Mouse (Mus musculus): Measurements from ENCODE around the gene Galnt9.

Galnt9 gene

DNA sequence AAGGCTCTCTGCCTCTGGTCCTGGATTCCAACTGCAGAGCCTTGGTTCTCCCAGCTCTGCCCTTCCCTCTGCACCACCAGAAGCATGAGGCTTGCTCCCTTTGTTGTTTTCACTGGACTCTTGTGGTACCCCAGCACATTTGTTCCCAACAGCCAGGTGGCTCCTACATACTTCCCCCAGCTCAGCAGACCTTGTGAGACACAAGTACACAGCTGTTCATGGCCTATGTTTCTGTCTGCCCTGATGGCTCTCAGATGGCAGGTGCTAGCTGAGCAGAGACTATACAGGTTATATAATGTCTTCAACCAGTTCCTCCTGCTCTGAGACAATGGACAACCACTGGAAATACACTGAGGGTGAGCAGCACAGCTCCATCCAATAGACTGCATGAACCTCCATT is 43.3 kb downstream of the Galnt9 start:
- intact Hi-C loops (cut with DNase I): no loop called here

DNA sequence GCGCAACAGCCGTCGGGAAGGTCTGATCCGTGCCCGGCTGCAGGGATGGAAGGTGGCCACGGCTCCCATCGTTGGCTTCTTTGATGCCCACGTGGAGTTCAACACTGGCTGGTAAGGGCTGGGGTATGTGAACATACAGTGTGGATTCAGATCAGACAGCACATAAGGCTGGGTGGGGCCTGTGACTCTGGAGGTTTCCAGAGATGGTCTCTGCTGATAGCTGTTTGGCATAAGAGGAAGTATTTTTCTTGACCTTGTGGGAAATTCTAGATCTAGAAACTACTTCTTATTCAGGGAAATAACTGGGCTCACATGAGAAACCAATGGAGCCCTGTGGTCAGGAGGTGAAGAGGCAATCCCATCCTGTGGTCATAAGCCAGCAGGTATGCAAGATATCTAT is 45.7 kb downstream of the Galnt9 start:
- intact Hi-C loops (cut with DNase I): no loop called here

DNA sequence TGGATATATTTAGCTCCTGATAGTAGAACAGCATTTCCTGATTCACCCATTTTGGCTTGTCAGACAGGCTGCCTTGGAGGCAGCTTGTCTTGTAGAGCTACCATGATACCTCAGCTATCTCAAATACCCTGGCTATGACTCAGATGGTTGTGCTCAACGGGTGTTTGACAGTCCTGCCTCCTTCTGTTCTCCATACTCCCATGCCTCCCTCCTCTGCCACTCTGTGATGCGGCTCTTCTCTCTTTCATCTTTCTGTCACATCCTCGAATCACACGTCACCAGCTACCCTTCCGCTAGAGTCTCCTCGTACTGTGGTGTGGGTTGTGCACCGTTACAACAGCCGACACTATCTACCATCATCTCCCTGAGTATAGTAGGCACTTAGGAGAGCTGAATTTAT is 50.3 kb downstream of the Galnt9 start:
- intact Hi-C loops (cut with DNase I): no loop called here

- intact Hi-C loops (cut with DNase I): no loop called here
These were observed 51.2 kb downstream of the Galnt9 start for GRCm38 (mm10) chr5:110595341-110595740.

DNA sequence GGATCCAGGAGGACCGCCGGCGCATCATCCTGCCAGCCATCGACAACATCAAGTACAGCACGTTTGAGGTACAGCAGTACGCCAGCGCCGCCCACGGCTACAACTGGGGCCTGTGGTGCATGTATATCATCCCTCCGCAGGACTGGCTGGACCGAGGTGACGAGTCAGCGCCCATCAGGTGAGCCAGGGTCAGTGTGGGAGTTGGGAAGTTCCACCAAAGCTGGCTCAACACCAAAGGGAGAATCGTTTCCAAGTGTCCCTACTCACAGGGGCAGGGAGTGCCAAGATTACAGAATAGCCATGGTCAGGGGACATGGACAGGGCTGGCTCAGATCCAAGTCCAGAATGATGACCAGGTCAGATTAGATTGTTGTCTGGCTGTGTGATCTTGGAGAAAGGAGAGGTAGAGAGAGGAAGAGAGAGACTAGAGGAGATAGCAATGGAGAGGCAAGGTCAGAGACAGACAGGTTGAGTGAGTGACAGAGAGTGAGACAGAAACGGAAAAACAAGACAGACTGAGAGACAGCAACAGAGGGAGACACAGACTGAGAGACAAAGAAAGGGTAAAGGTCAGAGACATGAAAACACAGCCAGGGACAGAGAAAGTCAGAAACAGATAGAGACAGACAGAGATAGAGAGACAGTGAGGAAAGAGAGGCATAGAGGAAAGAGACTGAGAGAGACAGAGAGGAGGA is 52.1 kb downstream of the Galnt9 start:
- intact Hi-C loops (cut with DNase I): no loop called here

DNA sequence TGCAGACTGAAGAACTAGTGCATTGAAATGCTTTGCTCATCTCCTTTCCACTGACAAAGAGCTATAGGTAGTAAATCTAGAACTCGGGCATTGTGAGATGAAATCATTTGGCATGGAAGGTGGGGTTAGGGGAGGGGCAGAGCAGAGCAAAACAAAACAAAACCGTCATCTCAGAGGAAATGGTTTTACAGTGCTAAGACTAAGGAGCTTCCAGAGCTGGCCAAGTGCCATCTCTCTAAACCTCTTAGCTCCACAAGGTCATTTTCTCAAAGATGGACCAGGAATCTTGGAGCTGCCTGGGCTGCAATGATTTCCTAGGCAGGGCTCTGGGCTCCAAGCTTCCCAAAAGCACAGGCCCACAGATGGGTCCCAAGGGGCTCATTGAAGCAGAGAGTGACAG is 53.3 kb downstream of the Galnt9 start:
- intact Hi-C loops (cut with DNase I): no loop called here

DNA sequence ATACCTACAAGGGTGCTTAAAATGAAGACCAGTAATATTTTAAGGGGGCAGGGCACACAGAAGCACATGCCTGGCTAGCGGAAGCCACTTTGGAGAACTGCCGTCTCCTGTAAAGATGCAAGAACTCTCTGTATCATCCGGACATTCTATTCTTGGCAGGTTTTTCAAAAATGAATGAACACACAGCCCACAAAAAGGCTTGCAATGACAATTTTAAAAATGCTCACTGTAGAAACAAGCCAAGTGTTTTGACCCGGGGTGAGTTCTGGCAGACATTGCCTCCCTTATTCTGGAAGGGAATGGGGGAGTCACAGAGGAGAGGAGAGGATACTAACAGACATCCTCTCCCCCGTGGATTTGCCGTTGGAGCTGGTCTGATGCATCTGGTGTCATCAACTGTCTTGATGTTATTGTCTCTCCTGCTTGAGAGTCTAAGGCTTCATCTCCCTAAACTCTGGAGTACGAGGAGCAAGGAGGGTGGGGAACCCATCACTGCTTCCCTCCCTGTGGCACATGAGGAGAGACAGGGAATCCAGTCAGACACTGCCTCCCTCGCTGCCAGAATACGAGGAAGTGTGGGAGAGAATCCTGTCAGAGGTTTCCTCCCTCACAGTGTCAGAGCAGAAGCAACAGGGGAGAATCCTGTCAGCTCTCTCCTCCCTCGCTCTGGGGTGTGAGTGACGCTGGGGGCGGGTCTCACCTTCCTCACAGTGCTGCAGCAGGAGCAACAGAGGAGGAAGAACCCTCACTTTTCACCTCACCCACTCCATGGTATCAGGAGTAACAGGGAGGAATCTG is 54.3 kb downstream of the Galnt9 start:
- intact Hi-C loops (cut with DNase I): no loop called here

DNA sequence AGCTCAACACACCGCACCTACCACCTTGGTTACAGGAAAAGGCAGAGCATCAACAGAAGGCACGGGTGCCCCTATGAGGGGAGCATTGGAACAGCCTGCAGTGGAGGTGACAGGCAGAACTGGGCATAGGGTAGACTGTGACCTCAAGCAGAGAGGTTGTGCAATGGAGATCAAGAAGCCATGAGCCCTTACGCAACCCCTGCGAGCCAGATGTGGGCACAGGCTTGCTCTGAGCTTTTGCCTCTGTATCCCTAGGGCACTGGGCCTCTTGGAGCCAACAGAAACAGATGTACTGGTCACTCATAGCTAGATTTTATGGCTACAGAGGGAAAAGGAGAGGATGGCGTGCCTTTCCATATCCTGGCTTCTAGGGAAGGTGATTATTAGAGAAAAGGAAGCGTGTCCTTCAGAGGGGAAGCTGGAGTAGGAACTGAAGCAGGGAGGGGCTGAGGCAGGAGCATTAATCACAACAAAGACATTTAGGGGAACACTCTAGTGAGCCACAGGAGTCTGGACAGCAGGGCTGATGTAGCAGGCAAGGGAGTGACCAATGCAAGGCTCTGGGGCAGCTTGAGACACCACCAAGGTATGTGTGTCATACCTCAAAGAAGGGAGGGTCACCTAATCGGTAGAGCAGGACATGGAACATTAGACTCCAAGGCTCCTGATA is 59.0 kb downstream of the Galnt9 start:
- intact Hi-C loops (cut with DNase I): no loop called here

GRCm38 (mm10) chr5:110604311-110604710 is 60.2 kb downstream of the Galnt9 start:
- intact Hi-C loops (cut with DNase I): no loop called here

DNA sequence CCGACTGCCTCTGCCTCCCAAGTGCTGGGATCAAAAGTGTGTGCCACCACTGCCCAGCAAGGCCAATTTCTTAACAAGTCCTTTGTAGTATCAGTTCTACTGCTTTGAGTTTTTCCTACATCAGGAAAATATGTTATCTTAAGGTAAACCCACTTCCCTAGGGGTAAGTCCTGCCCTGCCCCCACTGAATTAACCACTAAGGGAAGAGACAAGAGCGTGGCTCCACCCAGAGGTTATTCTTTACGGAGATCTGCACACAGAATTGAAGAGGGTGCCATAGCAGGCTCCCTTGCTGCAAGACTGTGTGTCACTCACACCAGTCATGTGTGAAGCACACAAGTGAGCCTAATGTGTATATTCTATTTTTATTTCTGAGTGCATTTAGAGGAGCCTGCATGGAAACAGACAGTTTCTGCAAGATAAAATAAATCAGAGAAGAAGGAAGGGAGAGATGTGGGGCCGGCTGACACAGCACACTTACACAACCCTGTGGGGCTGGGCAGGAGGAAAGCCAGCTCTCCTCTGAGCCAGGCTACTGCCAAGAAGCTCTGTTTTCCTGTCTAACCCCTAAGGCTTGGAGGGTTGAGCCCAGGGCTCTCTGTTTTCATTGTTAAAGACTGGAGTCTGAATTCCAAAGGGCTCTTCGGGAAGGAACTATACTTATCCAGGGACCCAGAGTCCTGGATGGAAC is 61.5 kb downstream of the Galnt9 start:
- intact Hi-C loops (cut with DNase I): no loop called here

GRCm38 (mm10) chr5:110607767-110608166 is 63.6 kb downstream of the Galnt9 start:
- intact Hi-C loops (cut with DNase I): no loop called here

- intact Hi-C loops (cut with DNase I): no loop called here
These were observed 64.2 kb downstream of the Galnt9 start for GRCm38 (mm10) chr5:110608336-110608735.

GRCm38 (mm10) chr5:110608941-110609340 is 64.8 kb downstream of the Galnt9 start:
- intact Hi-C loops (cut with DNase I): no loop called here

- intact Hi-C loops (cut with DNase I): no loop called here
These were observed 65.3 kb downstream of the Galnt9 start for GRCm38 (mm10) chr5:110609425-110609824.

GRCm38 (mm10) chr5:110609868-110610267 is 65.7 kb downstream of the Galnt9 start:
- intact Hi-C loops (cut with DNase I): no loop called here

DNA sequence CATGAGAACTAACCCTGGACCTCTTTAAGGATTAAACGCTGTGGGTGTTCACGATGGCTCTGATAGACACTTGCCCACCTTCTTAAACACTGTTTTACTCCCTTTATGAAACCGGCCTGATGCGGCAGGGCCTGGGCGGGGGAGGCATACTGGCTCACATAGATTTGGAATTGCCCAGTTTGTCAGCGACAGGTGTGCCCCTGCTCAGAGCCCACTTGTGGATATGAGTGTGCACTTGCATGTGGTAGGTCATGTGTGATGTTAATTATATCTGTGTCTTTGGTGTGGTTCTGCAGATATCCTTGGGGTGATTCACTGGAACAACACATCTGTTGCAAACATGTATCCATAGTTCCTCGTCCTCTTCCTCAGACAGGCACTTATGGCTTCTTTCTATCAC is 66.3 kb downstream of the Galnt9 start:
- intact Hi-C loops (cut with DNase I): no loop called here

DNA sequence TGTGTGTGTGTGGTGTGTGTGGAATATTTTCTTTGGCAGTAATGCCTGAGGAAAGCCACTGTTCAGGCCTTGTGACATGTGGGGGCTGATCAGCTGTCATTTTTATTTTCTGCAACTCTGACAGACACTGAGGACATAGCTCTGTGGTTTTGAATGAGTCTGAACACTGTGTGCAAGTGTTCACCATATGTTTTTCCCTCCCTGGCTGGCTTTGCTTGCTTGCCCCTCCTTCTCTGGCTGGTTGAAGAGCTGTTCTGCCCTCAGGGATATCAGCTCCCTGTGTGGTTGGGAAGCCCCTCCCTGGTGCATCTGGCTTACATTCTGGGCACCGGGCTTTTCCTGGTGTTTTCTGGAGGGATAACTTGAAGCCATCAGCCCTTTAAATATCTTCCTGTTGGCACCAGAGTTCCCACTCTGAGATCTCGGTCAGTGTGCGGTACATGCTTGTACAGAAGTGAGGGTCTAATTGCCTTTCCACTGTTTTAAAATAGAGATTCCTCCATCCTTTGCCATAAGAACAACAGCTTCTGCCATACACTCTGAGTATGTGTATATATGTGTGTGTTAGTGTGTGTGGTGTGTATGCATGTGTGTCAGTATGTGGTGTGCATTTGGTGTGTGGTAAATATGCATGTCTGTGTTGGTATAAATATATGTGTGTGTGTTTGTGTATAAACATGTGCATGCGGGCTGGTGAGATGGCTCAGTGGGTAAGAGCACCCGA is 67.4 kb downstream of the Galnt9 start:
- intact Hi-C loops (cut with DNase I): no loop called here

DNA sequence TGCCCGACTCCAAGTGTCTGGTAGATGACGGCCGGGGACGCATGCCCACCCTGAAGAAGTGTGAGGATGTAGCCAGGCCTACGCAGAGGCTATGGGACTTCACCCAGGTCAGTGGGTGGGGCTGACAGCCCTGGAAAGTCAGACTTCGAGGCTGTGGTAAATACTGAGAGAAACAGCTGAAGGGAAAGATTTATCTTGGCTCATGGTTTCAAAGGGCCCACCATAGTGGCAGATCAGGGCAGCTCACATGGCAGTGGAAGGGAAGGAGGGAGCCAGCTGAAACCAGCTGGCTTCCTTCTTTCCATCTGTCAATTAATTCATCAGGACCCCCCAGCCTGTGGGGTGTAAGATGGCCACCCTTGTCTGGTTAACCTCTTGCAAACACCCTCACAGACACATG is 75.1 kb downstream of the Galnt9 start:
- intact Hi-C loops (cut with DNase I): no loop called here

DNA sequence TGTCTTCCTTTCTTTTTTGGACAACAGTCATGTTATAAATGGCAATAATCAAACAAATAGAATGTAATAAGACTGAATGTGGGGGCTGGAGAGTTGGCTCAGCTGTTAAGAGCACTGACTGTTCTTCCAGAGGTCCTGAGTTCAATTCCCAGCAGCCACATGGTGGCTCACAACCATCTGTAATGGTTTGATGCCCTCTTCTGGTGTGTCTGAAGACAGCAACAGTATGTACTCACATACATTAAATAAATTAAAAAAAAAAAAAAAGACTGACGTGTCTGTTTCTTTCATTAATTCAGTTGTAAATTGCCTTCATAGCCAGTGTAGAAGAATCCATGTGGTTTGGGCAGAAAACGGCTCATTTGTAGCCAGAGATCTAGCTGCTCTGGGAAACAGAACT is 80.2 kb downstream of the Galnt9 start:
- intact Hi-C loops (cut with DNase I): no loop called here

DNA sequence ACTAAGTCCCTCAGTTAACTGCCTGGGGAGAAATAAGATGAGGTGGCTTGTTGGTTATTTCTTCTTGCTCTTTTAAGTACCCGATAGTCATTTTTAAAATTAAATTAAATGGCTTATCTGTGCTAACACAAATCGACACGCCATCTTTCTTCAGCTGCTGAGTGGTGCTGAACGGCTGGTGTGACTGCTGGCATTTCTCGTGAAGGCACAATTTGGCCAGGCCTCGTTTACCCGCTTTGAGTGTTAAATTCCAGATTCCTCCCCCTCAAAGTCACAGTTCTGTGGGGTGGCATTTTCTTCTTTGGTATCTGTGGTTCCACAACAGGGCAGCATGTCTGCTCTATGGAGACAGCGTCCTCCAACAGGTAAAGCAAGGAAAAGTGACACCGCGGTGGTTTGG is 83.2 kb downstream of the Galnt9 start:
- intact Hi-C loops (cut with DNase I): no loop called here

DNA sequence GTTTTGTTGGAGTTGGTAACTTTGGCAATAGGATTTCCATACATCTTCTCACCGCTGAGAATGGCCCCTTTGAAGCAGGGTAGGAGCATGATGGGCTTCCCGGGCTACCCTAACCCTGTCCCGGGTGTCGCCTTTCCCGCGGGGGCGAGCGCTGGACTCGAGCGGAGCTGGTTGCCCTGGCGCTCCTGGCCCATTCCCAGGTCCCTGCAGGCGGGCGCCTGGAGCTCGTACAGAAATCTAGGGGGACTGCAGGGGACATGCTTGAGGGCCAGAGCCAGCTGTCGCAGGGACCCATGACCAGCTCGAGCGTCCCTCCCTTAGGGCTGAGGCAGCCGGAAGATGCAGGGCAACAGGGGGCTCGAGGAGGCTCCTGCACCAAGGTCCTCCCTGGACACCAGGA is 84.0 kb downstream of the Galnt9 start:
- intact Hi-C loops (cut with DNase I): no loop called here
